Mouse (Mus musculus) midbrain, embryonic 16.5 days (tissue): ENCODE measurements at regions not wholly inside any gene's neighbourhood (a gene's known extent, or its start where the extent isn't known, plus 50 kb on each side); places are given as distances from the start of the nearest gene placed in this dataset.

ENCODE experiments used
- ATAC-seq: fragments of 200-750 bp; cut with Nextera tagmentation; 2 replicates; pipeline ENCODE4 v1.8.0; 2017; ENCODE audit warnings: moderate TSS enrichment
- H3K27ac ChIP-seq: fragments of 300-500 bp; sonication (generic); 2 replicates; pipeline ENCODE4 v1.5.1; 2014; ENCODE audit warnings: mild to moderate bottlenecking, low read length, mixed read lengths
- H3K27me3 ChIP-seq: fragments of 300-500 bp; sonication (generic); 2 replicates; pipeline ENCODE4 v1.6.1; 2014; ENCODE audit warnings: low read depth, low read length, mixed read lengths; ENCODE audit not compliant: control insufficient read depth, insufficient read depth
- H3K36me3 ChIP-seq: fragments of 300-500 bp; sonication (generic); 2 replicates; pipeline ENCODE4 v1.6.1; 2014; ENCODE audit warnings: mild to moderate bottlenecking, low read length, moderate library complexity, mixed read lengths; ENCODE audit not compliant: control insufficient read depth, insufficient read depth
- H3K4me1 ChIP-seq: fragments of 300-500 bp; sonication (generic); 2 replicates; pipeline ENCODE4 v1.6.1; 2014; ENCODE audit warnings: mild to moderate bottlenecking, low read length, mixed read lengths; ENCODE audit not compliant: control insufficient read depth, insufficient read depth
- H3K4me2 ChIP-seq: fragments of 300-500 bp; sonication (generic); 2 replicates; pipeline ENCODE4 v1.6.1; 2014; ENCODE audit warnings: mild to moderate bottlenecking, low read length, mixed read lengths
- H3K4me3 ChIP-seq: fragments of 300-500 bp; sonication (generic); 2 replicates; pipeline ENCODE4 v1.5.1; 2014; ENCODE audit warnings: low read depth, mild to moderate bottlenecking, low read length, moderate library complexity, mixed read lengths
- H3K9ac ChIP-seq: fragments of 300-500 bp; sonication (generic); 2 replicates; pipeline ENCODE4 v1.6.1; 2014; ENCODE audit warnings: low read depth, low read length, mixed read lengths
- H3K9me3 ChIP-seq: fragments of 300-500 bp; sonication (generic); replicated peaks from 2 replicates; pipeline ENCODE4 v1.6.1; 2014; ENCODE audit warnings: mild to moderate bottlenecking, low read length, mixed read lengths; ENCODE audit not compliant: control insufficient read depth, poor library complexity, severe bottlenecking
- WGBS: fragments of 180-500 bp; shearing (Covaris S2); extraction: QIAGEN DNeasy Blood & Tissue Kit; methylation state at CpG from one replicate; pipeline ENCODE4 v1.1.7; 2014; 5-methylcytosine and 5-hydroxymethylcytosine counted together

GRCm38 (mm10) chr10:99393523-99393922 is 130.5 kb downstream of the Dusp6 start:
- peaks cover 3% of the 10 kb centered on the region; the same call in 1 of the 2 replicates for H3K9me3 ChIP-seq
- WGBS = 74% methylated on average over 8 of the region's 8 CpGs
- no peak overlapping the region for H3K27ac ChIP-seq
- H3K36me3 ChIP-seq = no peaks in the 10 kb centered on the region
- no peaks in the 10 kb centered on the region for H3K4me1 ChIP-seq
- no peak overlapping the region for H3K4me2 ChIP-seq
- H3K4me3 ChIP-seq = no peak overlapping the region
- H3K27me3 ChIP-seq = no peaks in the 10 kb centered on the region
- H3K9ac ChIP-seq = no peak overlapping the region
- no peak for ATAC-seq

GRCm38 (mm10) chr10:99395411-99395810 is 132.4 kb downstream of the Dusp6 start:
- Histone ChIP-seq H3K4me3 (no peak overlapping the region), H3K36me3 (no peaks in the 10 kb centered on the region), H3K4me1 (no peaks in the 10 kb centered on the region), H3K27ac (no peak overlapping the region), H3K27me3 (no peaks in the 10 kb centered on the region), H3K4me2 (no peak overlapping the region), H3K9me3 (peaks cover 3% of the 10 kb centered on the region; the same call in 1 of the 2 replicates), H3K9ac (no peak overlapping the region)
- 96% methylated on average over 1 of the region's 1 CpGs for WGBS
- ATAC-seq = no peak

DNA sequence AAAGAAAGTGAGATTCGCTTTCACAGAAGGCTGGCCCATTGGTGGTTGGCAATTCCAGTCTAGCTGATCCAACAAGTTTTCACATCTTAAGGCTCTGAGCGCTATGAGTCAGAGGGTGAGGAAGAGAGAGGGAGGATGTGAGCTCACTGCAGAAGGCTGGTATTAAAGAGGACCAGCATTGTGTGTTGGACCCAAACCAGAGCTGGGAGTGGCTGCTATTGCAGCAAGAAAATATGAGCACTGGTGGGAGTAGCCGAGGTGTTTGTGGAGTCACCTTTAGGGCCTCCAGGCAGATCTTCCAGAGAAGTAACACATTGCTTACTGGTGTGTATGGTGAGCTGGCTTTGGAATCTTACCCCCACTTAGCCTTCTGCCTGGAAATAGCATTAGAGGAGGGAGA is 133.6 kb downstream of the Dusp6 start:
- ATAC-seq = no peak
- no peaks in the 10 kb centered on the region for H3K27me3 ChIP-seq
- H3K4me3 ChIP-seq = no peak overlapping the region
- no peak overlapping the region for H3K27ac ChIP-seq
- H3K9me3 ChIP-seq = peaks cover 3% of the 10 kb centered on the region; the same call in 1 of the 2 replicates
- 83% methylated on average over 3 of the region's 3 CpGs for WGBS
- H3K36me3 ChIP-seq = no peaks in the 10 kb centered on the region
- no peak overlapping the region for H3K4me2 ChIP-seq
- H3K4me1 ChIP-seq = no peaks in the 10 kb centered on the region
- no peak overlapping the region for H3K9ac ChIP-seq

- no peak overlapping the region for H3K27ac ChIP-seq
- H3K9ac ChIP-seq = no peak overlapping the region
- H3K4me1 ChIP-seq = no peaks in the 10 kb centered on the region
- H3K4me2 ChIP-seq = no peak overlapping the region
- H3K27me3 ChIP-seq = no peaks in the 10 kb centered on the region
- no peak for ATAC-seq
- no peaks in the 10 kb centered on the region for H3K36me3 ChIP-seq
- WGBS = 91% methylated on average over 6 of the region's 6 CpGs
- H3K9me3 ChIP-seq = peaks cover 3% of the 10 kb centered on the region; the same call in 1 of the 2 replicates
- H3K4me3 ChIP-seq = no peak overlapping the region
Measured at GRCm38 (mm10) chr10:99400076-99400475, 137.0 kb downstream of the Dusp6 start.

DNA sequence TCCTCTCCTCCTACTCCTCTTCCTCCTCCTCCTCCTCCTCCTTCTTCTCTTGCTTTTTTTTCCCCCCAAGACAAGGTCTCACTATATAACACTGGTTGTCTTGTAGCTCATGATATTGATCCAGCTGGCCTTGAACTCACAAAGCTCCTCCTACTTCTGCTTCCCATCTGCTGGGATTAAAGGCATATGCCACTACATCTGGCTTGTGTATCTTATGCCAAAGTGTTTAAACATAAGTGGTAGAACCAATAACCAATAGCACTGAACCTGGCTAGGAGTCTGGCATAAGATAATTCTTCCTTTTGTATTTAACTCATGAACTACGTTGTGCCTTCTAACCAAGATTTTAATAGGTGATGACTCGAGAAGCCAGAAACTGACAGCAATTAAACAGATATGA is 143.7 kb downstream of the Dusp6 start:
- ATAC-seq = no peak

GRCm38 (mm10) chr10:99408786-99409185 is 145.8 kb downstream of the Dusp6 start:
- no peak overlapping the region for H3K4me2 ChIP-seq
- 94% methylated on average over 2 of the region's 2 CpGs for WGBS
- H3K27ac ChIP-seq = no peak overlapping the region
- H3K4me3 ChIP-seq = no peak overlapping the region
- ATAC-seq = no peak
- no peaks in the 10 kb centered on the region for H3K4me1 ChIP-seq
- H3K36me3 ChIP-seq = no peaks in the 10 kb centered on the region
- 0 out of 2 replicates have a peak, but pooled peaks cover 5% of the 10 kb centered on the region for H3K9me3 ChIP-seq
- H3K9ac ChIP-seq = no peak overlapping the region
- H3K27me3 ChIP-seq = no peaks in the 10 kb centered on the region

More for the DNA sequence above, 143.7 kb downstream of the Dusp6 start:
- Histone ChIP-seq H3K4me2 (no peak overlapping the region), H3K9ac (no peak overlapping the region), H3K9me3 (0 out of 2 replicates have a peak, but pooled peaks cover 5% of the 10 kb centered on the region), H3K36me3 (no peaks in the 10 kb centered on the region), H3K27me3 (no peaks in the 10 kb centered on the region), H3K4me3 (no peak overlapping the region), H3K4me1 (no peaks in the 10 kb centered on the region), H3K27ac (no peak overlapping the region)
- WGBS = 91% methylated on average over 2 of the region's 2 CpGs

GRCm38 (mm10) chr10:99409744-99410143 is 146.7 kb downstream of the Dusp6 start:
- Histone ChIP-seq H3K4me2 (no peak overlapping the region), H3K9ac (no peak overlapping the region), H3K9me3 (0 out of 2 replicates have a peak, but pooled peaks cover 5% of the 10 kb centered on the region), H3K4me3 (no peak overlapping the region), H3K4me1 (no peaks in the 10 kb centered on the region), H3K27ac (no peak overlapping the region), H3K36me3 (no peaks in the 10 kb centered on the region), H3K27me3 (no peaks in the 10 kb centered on the region)
- ATAC-seq = no peak
- WGBS = 70% methylated on average over 11 of the region's 11 CpGs

GRCm38 (mm10) chr10:99410754-99411153 is 147.7 kb downstream of the Dusp6 start:
- Histone ChIP-seq H3K27ac (no peak overlapping the region), H3K4me3 (no peak overlapping the region), H3K27me3 (no peaks in the 10 kb centered on the region), H3K4me1 (no peaks in the 10 kb centered on the region), H3K4me2 (no peak overlapping the region), H3K9me3 (0 out of 2 replicates have a peak, but pooled peaks cover 5% of the 10 kb centered on the region), H3K9ac (no peak overlapping the region), H3K36me3 (no peaks in the 10 kb centered on the region)
- no peak for ATAC-seq
- 91% methylated on average over 3 of the region's 3 CpGs for WGBS

DNA sequence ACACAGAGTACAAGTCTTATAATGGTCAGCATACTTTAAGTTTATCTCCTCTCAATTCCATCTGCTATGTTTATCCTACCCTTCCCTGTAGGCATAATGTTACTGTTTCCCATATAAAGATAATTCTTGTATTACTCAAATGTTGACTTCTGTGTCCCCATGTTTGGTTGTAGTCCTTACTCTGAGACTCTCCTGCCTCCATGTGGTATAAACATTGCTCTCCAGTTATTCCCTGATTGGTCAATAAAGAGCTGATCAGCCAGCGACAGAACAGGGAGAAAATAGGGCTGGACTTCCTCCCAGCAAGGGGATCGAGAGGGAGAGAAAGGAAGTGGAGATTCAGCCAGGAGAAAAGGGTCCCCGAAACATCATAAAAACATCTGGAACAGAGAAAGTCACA is 150.4 kb downstream of the Dusp6 start:
- no peaks in the 10 kb centered on the region for H3K36me3 ChIP-seq
- no peak overlapping the region for H3K9ac ChIP-seq
- no peak for ATAC-seq
- no peak overlapping the region for H3K4me3 ChIP-seq
- H3K27me3 ChIP-seq = no peaks in the 10 kb centered on the region
- no peak overlapping the region for H3K27ac ChIP-seq
- H3K4me2 ChIP-seq = no peak overlapping the region
- H3K4me1 ChIP-seq = no peaks in the 10 kb centered on the region
- no peaks in the 10 kb centered on the region for H3K9me3 ChIP-seq
- 82% methylated on average over 3 of the region's 3 CpGs for WGBS
